Comparison of ENCODE assay signal across 10 mouse cellular contexts in the genomic region with DNA sequence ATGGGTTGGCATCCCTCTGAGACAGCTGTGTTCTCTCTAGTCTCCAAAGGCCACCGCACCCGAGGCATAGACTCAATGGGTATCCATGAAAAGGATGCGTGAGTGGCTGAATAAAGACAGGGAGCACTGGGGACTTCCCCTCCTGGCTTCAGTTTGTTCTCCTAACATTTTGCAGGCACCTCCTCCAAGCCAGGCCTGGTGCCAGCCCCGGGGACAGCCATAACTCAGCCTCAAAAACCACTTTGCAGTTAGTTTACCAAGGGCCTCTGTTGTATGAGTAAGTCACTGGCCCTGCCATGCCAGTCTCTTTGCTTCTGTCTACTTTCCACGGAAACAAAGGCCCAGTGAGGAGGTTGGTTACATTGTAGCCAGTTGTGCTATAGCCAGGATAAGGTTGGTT.
"Had no signal": no experiment of that assay in that cellular context is flagged by ENCODE, and none has a peak within 500 bp of the region (broad histone marks: within the 10 kb centered on the region; RNA-seq: fewer than 3 reads in every experiment).

No protein-coding gene starts in this region.

- ATAC-seq: liver, embryonic 12.5 days had no signal

- DNase-seq: kidney, postnatal 10 days; kidney, postnatal 4 days; liver; lung, adult 2 months; lung, postnatal 14 days; lung, postnatal 4 days; midbrain, embryonic 14.5 days; thymus, adult 18-20 months; thymus, postnatal 36 days had no signal
